Mouse (Mus musculus) bone marrow macrophage, adult 2 months (primary cell): ENCODE measurements at regions not wholly inside any gene's neighbourhood (a gene's known extent, or its start where the extent isn't known, plus 50 kb on each side); places are given as distances from the start of the nearest gene placed in this dataset.

Experiments
- CTCF ChIP-seq: IDR thresholded peaks from 2 replicates; pipeline ENCODE4 v1.5.1; 2012; ENCODE audit warnings: low read depth, mild to moderate bottlenecking, low read length, moderate library complexity
- POLR2A ChIP-seq: IDR thresholded peaks from 2 replicates; pipeline ENCODE4 v1.6.1; 2012; ENCODE audit warnings: mild to moderate bottlenecking, low read depth, low read length, borderline replicate concordance

- TF ChIP-seq POLR2A (no peak), CTCF (no peak)
Observed at GRCm38 (mm10) chr2:168343705-168344104, 62.2 kb upstream of the Kcng1 start.
